Mouse (Mus musculus) olfactory bulb, adult 2 months (tissue): ENCODE results near the gene Snx14. TPM values are rescaled to one million over a fixed set of nuclear protein-coding genes. Genes with fewer than 3 reads are reported as not detected.
"Not testable (repeated sequence)": the region's sequence is repeated elsewhere in the genome, so short reads cannot be mapped to it uniquely, and the experiment has no call there.

Experiments
- H3K27ac ChIP-seq: fragments of 200-500 bp; 2 replicates; pipeline ENCODE4 v1.5.1; 2012; ENCODE audit warnings: low read depth, low read length; ENCODE audit not compliant: insufficient read depth
- H3K4me1 ChIP-seq: fragments of 200-500 bp; 2 replicates; pipeline ENCODE4 v1.6.1; 2012; ENCODE audit warnings: low read length; ENCODE audit not compliant: control insufficient read depth, insufficient read depth
- H3K4me3 ChIP-seq: fragments of 200-500 bp; 2 replicates; pipeline ENCODE4 v1.5.1; 2012; ENCODE audit warnings: mild to moderate bottlenecking, low read depth, low read length, moderate library complexity; ENCODE audit not compliant: insufficient read depth
- CTCF ChIP-seq: fragments of 200-500 bp; IDR thresholded peaks from 2 replicates; pipeline ENCODE4 v1.5.1; 2012; ENCODE audit warnings: low read depth, mild to moderate bottlenecking, low read length, moderate library complexity; ENCODE audit not compliant: insufficient read depth
- POLR2A ChIP-seq: fragments of 200-500 bp; IDR thresholded peaks from 2 replicates; pipeline ENCODE4 v1.6.1; 2012; ENCODE audit warnings: mild to moderate bottlenecking, low read depth, low read length, moderate library complexity; ENCODE audit not compliant: insufficient read depth
- WGBS: fragments of 180-500 bp; shearing (Covaris S2); methylation state at CpG from one replicate; pipeline ENCODE4 v1.1.7; 2018; 5-methylcytosine and 5-hydroxymethylcytosine counted together
- polyA plus RNA-seq: library from polyadenylated mRNA; stranded (reverse); fragments of >200 nt; gene quantifications from 2 replicates; pipeline ENCODE4 v1.2.4, GENCODE M21; 2012; ENCODE audit warnings: low replicate concordance; ENCODE audit not compliant: missing spikeins, insufficient read depth, insufficient read length

Gene Snx14
- not detected in 2 replicates for polyA plus RNA-seq

DNA sequence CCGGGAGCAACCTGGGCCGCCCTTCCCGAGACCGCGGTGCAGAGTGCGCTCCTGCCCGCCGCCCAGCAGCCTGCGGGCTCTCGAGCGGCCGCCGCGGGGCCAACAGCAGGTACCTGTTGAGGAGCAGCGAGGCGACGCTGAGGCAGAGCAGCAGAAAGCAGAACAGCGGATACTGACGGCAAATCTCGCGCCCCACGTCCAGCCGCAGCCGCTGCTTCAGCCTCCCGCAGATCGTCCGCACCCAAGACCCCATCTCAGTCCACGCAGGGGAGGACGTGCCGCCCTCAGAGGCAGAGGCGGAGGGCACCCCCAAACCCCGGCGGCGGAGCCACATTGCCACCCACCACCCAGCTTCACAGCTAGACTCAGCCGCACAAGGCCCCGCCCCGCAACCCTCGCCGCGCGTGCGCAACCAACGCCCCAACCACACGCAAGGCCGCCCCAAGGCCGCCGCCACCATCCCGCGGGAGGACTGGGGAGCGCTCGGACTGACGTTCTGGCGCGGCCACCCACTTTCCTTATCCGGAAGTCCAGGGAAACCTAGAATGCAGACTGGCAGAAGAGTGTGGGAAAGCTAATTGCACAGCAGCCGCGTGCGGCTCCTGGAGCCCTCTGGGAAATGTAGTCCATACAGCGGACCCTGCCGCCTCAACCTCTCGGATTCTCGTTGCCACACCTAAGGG, at the start of gene Snx14:
Gene Snx14 (minus strand): TSS at position 404 of the 683 bp plus-strand sequence.
- TF ChIP-seq CTCF: no peak
- TF ChIP-seq POLR2A: peak; percentile 63
- under 1% methylated on average over 62 of the region's 62 CpGs for WGBS

DNA sequence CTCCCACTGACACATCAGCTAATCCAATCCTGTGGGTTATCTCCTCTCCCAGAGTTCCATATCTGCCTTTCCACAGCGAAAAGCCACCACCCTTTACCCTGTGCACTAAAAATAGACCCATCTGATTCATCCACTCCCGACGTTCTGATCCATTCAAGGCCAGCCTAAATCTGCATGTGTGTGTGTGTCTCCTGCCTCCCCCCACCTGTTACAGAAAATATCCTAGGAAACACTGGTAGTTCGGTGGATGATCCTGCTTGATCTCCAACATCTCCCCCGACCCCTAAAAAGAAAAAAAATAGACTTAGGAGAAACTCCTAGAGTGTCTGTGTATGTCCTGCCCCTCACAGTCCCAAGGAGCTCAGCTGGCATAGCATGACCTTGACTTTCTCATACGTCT, 45.8 kb upstream of the Snx14 start:
- Histone ChIP-seq H3K4me1 (no peaks in the 10 kb centered on the region), H3K4me3 (no peak overlapping the region), H3K27ac (no peak overlapping the region)
- TF ChIP-seq CTCF (no peak), POLR2A (no peak)
- WGBS: 34% methylated on average over 6 of the region's 6 CpGs

More for the DNA sequence above, at the start of gene Snx14:
- Histone ChIP-seq H3K27ac (peak within 1 kb of the TSS; percentile 40), H3K4me3 (peak within 1 kb of the TSS; percentile 69), H3K4me1 (peaks cover 4% of the 10 kb centered on the region)

DNA sequence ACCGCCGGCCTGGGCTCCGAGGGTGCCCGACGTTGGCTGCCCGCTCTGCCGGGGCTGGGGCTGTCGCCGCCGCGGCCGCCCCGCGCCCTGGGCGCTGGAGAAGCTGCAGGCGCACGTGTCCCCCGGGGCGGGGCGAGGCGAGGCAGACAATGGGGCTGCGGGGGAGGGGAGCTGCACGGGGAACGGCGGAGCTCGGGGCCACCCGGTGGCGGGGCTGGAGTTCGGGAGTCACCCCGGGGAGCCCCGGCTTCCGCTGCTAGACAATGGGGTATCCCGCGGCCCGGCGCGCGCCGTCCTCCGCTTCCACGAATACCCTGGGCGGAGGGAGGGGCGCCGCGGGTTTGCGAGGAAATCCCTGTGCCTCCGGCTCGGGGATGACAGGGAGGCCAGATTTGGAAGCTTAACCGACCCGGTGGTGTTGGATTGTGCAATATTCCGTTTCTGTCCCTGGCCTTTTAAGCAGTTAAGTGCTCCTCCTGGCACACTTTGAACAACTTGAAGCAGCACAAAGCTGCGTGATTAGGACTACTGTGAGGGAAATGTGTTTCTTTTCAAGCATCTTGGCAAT, 44.2 kb upstream of the Snx14 start:
- H3K4me3 ChIP-seq: peak overlapping the region; percentile 81
- H3K27ac ChIP-seq: peak overlapping the region; percentile 94
- TF ChIP-seq CTCF (no peak), POLR2A (no peak)
- H3K4me1 ChIP-seq: no peaks in the 10 kb centered on the region
- 2% methylated on average over 52 of the region's 52 CpGs for WGBS

DNA sequence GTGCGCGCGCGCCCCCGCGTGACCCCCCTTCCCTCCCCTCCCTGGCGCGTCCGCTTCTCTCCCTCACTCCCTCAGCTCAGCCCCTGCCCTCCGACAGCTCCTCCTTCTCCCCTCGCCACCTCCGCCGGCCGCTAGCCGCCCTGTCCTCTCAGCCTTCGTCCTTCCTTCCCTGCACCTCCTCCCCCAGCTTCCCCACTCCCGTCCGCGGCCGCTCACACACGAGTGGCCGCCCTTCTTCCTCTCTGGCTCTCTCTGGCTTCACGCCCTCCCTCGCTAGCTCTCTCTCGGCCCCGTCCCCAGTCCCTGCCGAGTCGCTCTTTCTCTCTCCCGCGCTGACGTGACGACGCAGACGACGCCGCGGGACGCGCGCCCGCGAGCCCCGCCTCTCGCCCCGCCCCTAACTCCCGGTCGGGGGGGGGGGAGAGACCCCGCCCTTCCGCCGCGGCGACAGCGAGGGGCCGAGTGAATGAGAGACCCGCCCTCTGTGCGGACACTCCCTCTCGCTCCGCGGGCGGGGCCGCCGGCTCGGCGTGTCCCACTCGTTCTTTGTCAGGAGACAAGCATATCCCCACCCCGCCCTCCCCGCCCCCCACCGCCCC, 43.6 kb upstream of the Snx14 start, which contains the start of gene Syncrip:
Gene Syncrip (minus strand): TSS at position 345 of the 599 bp plus-strand sequence.
- WGBS: under 1% methylated on average over 53 of the region's 68 CpGs
- not testable (repeated sequence) for H3K4me1 ChIP-seq
- peak within 1 kb of the TSS; percentile 97 for H3K27ac ChIP-seq
- peak; percentile 77; the same call in 1 of the 2 replicates for TF ChIP-seq POLR2A
- H3K4me3 ChIP-seq: peak within 1 kb of the TSS; percentile 81

DNA sequence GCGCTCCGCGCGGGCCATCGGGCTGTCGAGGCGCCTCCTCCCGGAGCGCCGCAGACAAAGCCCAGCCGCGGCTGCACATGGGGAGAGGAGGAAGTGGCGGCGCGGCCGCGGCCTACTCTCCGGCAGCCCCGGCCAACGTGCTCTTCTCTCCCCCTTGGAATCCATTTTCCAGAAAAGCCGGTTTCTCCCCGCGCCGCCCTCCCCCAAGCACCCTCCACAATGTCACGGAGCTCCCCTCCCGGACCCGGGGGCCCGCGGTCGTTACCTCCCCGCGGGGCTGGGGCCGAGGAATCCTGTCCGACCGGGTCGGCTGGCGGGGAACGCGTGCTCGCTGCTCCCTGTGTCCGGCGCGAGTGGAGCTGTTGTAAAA, 43.0 kb upstream of the Snx14 start:
- WGBS: under 1% methylated on average over 41 of the region's 43 CpGs

DNA sequence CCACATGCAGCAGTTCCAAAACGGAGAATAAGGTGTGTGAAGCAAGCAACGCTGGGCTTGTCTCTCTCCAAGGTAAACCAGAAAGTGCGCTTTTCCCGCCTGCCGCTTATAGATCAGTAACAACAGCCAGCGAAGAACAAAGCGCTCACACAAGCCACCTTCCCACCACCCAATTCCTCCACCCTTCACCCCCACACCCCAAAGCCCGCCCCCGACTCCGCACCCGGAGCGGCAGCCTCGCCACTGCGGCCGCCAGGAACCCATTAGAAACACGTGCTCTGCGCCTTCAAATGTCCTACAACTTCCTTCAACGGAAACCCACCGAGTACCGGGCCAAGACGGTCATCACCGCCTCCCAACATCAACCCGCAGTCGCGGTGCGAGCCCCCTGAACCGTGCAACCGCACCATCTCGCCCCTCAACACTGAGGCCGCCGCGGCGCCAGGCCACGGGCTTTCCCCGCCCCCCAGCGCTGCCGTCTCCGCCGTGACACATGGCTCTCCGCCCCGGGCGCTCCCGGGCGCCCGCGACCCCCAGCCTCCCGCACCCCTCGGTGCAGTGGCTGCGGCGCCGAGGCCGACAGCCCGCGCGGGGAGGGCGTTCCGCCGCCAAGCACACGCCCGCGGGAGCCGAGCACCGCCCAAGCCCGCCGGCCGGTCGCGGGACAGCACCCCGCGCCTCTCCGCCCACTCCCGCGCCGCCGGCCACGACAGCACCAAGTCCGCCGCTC, 42.5 kb upstream of the Snx14 start:
- H3K4me3 ChIP-seq: peak overlapping the region; percentile 81
- H3K27ac ChIP-seq: peak overlapping the region; percentile 16; the same call in 1 of the 2 replicates
- H3K4me1 ChIP-seq: no peaks in the 10 kb centered on the region
- under 1% methylated on average over 77 of the region's 78 CpGs for WGBS
- no peak for TF ChIP-seq CTCF
- TF ChIP-seq POLR2A: no peak

More for the DNA sequence above, 43.0 kb upstream of the Snx14 start:
- Histone ChIP-seq H3K4me1 (no peaks in the 10 kb centered on the region), H3K27ac (peak overlapping the region; percentile 16; the same call in 1 of the 2 replicates), H3K4me3 (peak overlapping the region; percentile 81)
- TF ChIP-seq CTCF (no peak), POLR2A (no peak)

DNA sequence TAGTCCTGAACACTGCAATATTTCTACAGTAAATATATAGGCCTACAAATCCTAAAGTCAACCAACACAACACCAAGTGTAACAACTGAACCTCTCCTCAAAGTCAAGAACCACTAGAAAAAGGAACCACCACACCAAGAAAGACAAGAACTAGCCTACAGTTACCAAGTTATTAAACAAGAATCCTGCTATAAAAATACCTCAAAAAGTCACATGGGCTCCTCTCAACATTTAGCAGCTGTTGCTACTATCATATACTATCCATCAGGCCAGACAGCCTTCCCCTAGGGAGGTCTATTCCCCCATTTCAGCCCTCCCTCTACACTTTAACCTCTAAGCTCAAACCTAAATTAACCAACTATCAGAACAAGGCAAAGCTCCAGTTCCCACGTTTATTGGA, 41.4 kb upstream of the Snx14 start:
- Histone ChIP-seq H3K4me1 (no peaks in the 10 kb centered on the region), H3K27ac (no peak overlapping the region), H3K4me3 (no peak overlapping the region)
- TF ChIP-seq POLR2A: no peak
- TF ChIP-seq CTCF: no peak
- 0% methylated on average over 1 of the region's 1 CpGs for WGBS

DNA sequence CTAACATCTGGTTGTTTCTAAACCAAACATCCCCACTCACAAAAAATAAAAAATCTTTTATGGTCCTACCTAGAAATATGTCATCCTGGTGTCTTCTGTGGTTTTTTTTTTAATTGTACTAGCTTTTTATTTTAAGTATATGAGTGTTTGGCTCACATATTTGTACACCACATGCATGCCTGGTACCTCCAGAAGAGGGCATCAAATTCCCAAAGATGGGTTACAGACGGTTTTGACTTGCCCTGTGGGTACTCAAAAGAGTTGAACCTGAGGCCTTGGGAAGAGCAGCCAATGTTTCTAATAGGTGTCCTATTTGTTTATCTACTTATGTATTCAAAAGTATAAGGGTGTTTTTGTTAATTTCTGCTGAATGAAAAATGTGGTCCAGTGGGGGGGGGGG, 37.4 kb upstream of the Snx14 start:
- Histone ChIP-seq H3K4me3 (no peak overlapping the region), H3K27ac (no peak overlapping the region), H3K4me1 (no peaks in the 10 kb centered on the region)
- TF ChIP-seq CTCF: no peak
- no peak for TF ChIP-seq POLR2A
- 20% methylated on average over 1 of the region's 1 CpGs for WGBS

DNA sequence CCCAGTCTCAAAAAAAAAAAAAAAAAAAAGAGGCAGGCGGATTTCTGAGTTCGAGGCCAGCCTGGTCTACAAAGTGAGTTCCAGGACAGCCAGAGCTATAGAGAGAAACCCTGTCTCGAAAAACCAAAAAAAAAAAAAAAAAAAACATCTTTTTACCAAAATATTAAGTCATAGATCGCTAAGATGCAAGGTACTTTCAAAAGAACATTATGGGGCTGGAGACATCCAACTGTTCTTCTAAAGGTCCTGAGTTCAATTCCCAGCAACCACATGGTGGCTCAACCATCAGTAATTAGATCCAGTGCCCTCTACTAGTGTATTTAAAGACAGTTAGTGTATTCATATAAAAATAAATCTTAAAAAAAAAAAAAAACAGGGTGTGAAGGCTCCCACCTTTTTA, 22.3 kb upstream of the Snx14 start:
- WGBS: 88% methylated on average over 3 of the region's 4 CpGs

More for the DNA sequence above, 22.3 kb upstream of the Snx14 start:
- H3K27ac ChIP-seq, H3K4me1 ChIP-seq, H3K4me3 ChIP-seq: not testable (repeated sequence)
